Mouse (Mus musculus): Measurements from ENCODE around the gene Mkrn1. TPM values are rescaled to one million over a fixed set of nuclear protein-coding genes. Genes with fewer than 3 reads are reported as not detected.
"Not testable (repeated sequence)": the region's sequence is repeated elsewhere in the genome, so short reads cannot be mapped to it uniquely, and the experiment has no call there.

Gene Mkrn1
- total RNA-seq, 2 experiments from 2014 or later: 130 to 131 TPM

DNA sequence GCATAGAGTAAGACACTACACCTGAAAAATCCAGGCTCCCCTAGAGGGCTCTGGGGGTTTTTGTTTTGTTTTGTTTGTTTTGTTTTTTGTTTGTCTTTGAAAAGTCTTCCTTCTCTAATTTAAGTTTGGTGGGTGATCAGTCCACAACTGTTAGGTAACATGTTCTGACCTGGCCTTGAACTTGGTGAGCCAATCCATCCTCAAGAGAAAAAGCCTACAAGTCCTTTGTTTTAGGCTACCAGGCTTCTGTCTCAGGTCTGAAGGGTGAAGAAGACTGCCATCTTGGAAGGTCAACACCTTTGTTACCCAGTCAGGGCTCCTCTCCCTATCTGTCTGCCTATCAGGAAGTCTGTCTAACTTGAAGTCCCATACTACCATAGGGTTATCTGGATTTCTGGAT is 13.4 kb upstream of the Mkrn1 start:
- DNase-seq (ENCODE audit: low spot score in 2 of 2): no peak

- no peak for DNase-seq (ENCODE audit: low spot score in 2 of 2)
Observed at GRCm38 (mm10) chr6:39433174-39433573, 12.9 kb upstream of the Mkrn1 start.

- DNase-seq (ENCODE audit: low spot score in 2 of 2): no peak
Observed at GRCm38 (mm10) chr6:39430722-39431121, 10.5 kb upstream of the Mkrn1 start.

- DNase-seq (ENCODE audit: low spot score in 2 of 2): no peak
Observed at GRCm38 (mm10) chr6:39429007-39429788, 8.9 kb upstream of the Mkrn1 start.

- DNase-seq (ENCODE audit: low spot score in 2 of 2): no peak
Observed at GRCm38 (mm10) chr6:39427276-39428003, 7.2 kb upstream of the Mkrn1 start.

GRCm38 (mm10) chr6:39426725-39427124 is 6.5 kb upstream of the Mkrn1 start:
- no peak for DNase-seq (ENCODE audit: low spot score in 2 of 2)

DNA sequence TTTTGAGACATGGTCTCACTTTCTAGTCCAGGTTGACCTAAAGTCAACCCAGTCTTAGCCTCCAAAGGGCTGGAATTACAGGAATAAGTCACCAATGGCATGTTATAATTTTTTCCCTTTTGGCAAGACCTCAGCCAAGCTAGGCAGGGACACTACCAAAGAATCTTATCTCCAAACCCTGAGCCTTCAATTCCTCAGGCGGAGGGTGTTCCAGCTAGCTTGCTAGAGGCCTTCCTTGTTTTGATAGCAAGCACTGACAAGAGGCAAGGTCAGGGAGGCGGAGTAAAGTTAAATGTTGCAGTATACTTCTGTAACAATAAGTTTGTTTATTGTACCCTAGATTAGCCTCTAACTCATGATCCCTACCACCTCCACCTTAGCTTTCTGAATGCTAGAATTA is 4.9 kb upstream of the Mkrn1 start:
- DNase-seq (ENCODE audit: low spot score in 2 of 2): no peak

DNA sequence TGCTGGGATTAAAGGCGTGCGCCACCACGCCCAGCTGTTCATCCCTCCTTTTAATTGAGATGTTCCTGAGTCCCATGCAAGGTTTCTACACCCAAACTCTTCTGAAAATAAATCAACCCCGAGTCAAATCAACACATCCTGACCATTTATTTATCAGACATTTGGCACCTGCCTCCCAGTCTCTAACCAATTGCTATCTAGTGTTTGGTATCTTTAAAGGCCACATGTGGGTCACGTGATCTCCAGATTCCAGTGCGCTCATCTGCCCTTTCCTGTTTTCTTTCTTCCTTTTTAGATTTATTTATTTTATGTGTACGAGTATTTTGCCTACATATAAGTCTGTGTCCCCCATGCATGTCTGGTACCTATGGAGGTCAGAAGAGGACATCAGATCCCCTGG is 3.4 kb upstream of the Mkrn1 start:
- no peak for DNase-seq (ENCODE audit: low spot score in 2 of 2)

- DNase-seq (ENCODE audit: low spot score in 2 of 2): no peak
Observed at GRCm38 (mm10) chr6:39423130-39423551, 2.9 kb upstream of the Mkrn1 start.

DNA sequence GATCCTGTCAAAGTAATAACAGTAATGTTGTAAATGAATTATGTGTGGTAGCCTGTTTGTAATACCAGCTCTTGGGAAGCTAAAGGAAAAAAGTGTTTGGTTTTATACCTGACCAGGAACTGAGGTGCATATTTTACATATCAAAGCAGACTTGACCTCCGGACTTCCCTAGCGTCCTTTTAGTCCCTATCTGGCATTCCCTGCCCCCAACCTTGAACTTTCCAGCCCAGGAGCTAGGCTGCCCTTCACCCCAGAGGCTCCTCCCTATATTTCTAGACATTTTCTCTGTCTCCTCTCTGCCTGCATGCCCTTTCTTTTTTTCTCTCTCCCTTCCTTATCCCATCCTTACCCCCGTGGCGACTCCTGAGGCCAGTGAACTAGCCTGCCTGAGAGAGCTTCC is 605 bp upstream of the Mkrn1 start:
- no peak for DNase-seq (ENCODE audit: low spot score in 2 of 2)

GRCm38 (mm10) chr6:39419386-39419850 is 844 bp downstream of the Mkrn1 start:
- DNase-seq (ENCODE audit: low spot score in 2 of 2): peak; percentile 34 to 52

GRCm38 (mm10) chr6:39416654-39417053 is 3.6 kb downstream of the Mkrn1 start:
- not testable (repeated sequence) for DNase-seq (ENCODE audit: low spot score in 2 of 2)

GRCm38 (mm10) chr6:39415762-39416161 is 4.5 kb downstream of the Mkrn1 start:
- peak; percentile 70 to 83 for DNase-seq (ENCODE audit: low spot score in 2 of 2)

- DNase-seq (ENCODE audit: low spot score in 2 of 2): no peak
Observed at GRCm38 (mm10) chr6:39414106-39414505, 6.2 kb downstream of the Mkrn1 start.

DNA sequence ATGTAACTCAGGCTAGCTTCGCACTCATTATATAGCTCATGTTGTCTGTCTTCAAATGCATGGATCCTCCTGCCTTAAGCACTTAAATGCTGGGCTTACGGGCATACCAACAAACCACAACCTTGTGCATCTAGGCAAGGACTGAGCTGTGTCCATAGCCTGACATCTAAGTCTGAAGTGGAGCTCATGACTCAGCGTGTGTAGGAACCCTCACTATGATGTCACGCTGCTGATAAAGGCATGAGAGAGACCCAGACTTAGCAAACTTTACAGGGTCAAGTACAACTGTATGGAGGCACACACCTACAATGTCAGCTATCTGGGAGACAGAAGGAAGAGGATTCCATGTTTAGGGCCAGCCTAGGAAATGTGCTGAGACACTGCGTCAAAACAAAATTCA is 13.8 kb downstream of the Mkrn1 start:
- no peak for DNase-seq (ENCODE audit: low spot score in 2 of 2)

DNA sequence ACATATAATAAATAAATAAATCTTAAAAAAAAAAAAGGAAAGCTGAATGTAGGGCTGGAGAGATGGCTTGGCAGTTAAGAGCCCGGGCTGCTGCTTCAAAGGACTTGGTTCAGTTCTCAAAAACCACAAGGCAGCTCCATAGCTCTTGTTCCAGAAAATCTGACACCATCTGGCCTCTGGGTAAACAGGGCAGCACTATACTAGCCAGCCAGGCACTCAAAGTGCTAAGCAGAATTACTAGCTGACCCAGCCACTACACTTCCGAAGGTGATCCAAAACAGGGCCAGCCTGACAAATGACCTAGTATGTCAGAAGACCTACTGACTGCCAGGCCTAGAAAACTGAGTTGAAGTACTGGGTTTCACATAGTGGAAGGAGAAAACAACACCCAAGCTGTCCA is 17.1 kb downstream of the Mkrn1 start:
- no peak for DNase-seq (ENCODE audit: low spot score in 2 of 2)

GRCm38 (mm10) chr6:39400343-39400742 is 19.9 kb downstream of the Mkrn1 start:
- no peak for DNase-seq (ENCODE audit: low spot score in 2 of 2)

DNA sequence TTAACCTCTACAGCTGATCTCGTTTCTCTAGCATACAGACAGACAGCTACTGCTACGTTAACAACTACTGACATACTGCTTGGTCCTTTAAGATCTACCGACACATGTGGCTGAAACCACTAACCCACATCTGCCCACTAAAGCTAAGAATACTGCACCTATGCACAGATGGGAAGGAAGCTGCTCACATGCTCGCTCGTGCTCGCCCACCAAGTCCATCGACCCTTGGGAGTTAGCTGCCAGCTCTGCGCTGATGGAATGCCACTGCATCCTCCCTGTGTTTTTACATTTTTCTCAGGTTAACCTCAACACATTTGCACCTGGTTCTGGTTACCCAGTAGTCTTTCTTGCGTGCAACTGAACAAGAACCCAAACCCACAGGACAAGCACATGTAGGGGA is 21.9 kb downstream of the Mkrn1 start:
- no peak for DNase-seq (ENCODE audit: low spot score in 2 of 2)

DNA sequence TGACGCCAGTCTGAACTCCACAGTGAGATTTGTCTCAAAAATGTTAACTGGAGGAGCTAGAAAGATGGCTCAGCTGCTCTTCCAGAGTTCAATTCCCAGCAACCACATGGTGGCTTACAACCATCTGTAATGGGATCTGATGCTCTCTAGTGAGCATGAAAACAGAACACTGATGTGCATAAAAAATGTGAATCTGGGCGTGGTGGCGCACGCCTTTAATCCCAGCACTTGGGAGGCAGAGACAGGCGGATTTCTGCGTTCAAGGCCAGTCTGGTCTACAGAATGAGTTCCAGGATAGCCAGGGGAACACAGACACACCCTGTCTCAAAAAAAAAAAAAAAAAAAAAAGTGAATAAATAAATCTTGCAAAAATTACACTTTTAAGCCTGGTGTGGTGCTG is 23.2 kb downstream of the Mkrn1 start:
- DNase-seq (ENCODE audit: low spot score in 2 of 2): no peak

- DNase-seq (ENCODE audit: low spot score in 2 of 2): no peak
Observed at GRCm38 (mm10) chr6:39395916-39396315, 24.3 kb downstream of the Mkrn1 start.

DNA sequence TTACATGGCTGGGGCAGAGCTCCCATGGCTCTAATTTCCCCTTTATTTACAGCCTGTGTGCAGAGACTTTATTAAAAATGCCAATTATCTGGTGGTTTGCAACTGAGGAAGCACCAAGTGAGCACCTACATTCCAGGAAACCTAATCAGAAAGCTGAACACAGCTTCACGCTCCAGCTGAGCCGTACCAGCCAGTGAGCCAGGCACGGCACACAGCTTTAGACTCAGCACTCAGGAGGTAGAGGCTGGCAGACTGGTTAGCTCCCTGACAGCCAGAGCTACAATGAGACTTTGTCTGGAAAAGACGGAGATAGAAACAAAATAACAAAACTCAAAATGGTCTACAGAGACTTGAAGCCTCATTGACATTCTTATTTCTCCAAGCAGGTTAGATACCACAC is 24.8 kb downstream of the Mkrn1 start:
- no peak for DNase-seq (ENCODE audit: low spot score in 2 of 2)

- no peak for DNase-seq (ENCODE audit: low spot score in 2 of 2)
Observed at GRCm38 (mm10) chr6:39389988-39390387, 30.3 kb downstream of the Mkrn1 start.
